9 mouse cellular contexts compared by ENCODE assay signal in genomic region chr5:31137658-31138057, GRCm38 (mm10). TPM values are rescaled to one million over a fixed set of nuclear protein-coding genes. Genes with fewer than 3 reads are reported as not detected.
DNase-seq lines count a peak whose midpoint lies in the region; ATAC-seq and TF ChIP-seq lines count a peak whose summit lies in the region.
"Had no signal": no experiment of that assay in that cellular context is flagged by ENCODE, and none has a peak within 500 bp of the region (broad histone marks: within the 10 kb centered on the region; RNA-seq: fewer than 3 reads in every experiment).

No protein-coding gene starts in this region.

- H3K9ac ChIP-seq in kidney, postnatal 0 days (ENCODE audit: low read depth, low read length) = no peak overlapping the region
- no peak overlapping the region for H3K9ac ChIP-seq in embryonic facial prominence, embryonic 14.5 days (ENCODE audit: low read depth, low read length)
- H3K9ac ChIP-seq in intestine, embryonic 15.5 days = no peak overlapping the region
- H3K9ac ChIP-seq in neural tube, embryonic 14.5 days (replicated peaks; ENCODE audit: low read depth, low read length) = no peak overlapping the region
- H3K9ac ChIP-seq: liver, embryonic 14.5 days had no signal

- H3K27me3 ChIP-seq in kidney, postnatal 0 days (ENCODE audit: insufficient read depth, low read length) = peaks cover 48% of the 10 kb centered on the region
- H3K27me3 ChIP-seq in embryonic facial prominence, embryonic 14.5 days (replicated peaks; ENCODE audit: control insufficient read depth, insufficient read depth, low read length) = peaks cover 66% of the 10 kb centered on the region
- H3K27me3 ChIP-seq in intestine, embryonic 15.5 days (replicated peaks) = peaks cover 58% of the 10 kb centered on the region
- H3K27me3 ChIP-seq in neural tube, embryonic 14.5 days (ENCODE audit: control insufficient read depth, insufficient read depth, low read length) = peaks cover 41% of the 10 kb centered on the region

- no peak for DNase-seq in kidney, postnatal 0 days (ENCODE audit: low spot score)
- no peak for DNase-seq in kidney, postnatal 4 days
- no peak for DNase-seq in embryonic facial prominence, embryonic 14.5 days (ENCODE audit: low spot score)
- no peak for DNase-seq in c-Kit-positive CD71-positive TER-119-positive erythroid progenitor cells, embryonic 14.5 days (ENCODE audit: low spot score)
- no peak for DNase-seq in kidney, postnatal 36 days
- DNase-seq: thymus, postnatal 36 days had no signal

- WGBS in kidney, postnatal 0 days = 1% methylated on average over 13 of the region's 13 CpGs
- WGBS in embryonic facial prominence, embryonic 14.5 days = under 1% methylated on average over 12 of the region's 13 CpGs
- WGBS in intestine, embryonic 15.5 days = 2% methylated on average over 13 of the region's 13 CpGs
- under 1% methylated on average over 13 of the region's 13 CpGs for WGBS in neural tube, embryonic 14.5 days

- H3K9me3 ChIP-seq in kidney, postnatal 0 days (replicated peaks; ENCODE audit: low read length) = no peaks in the 10 kb centered on the region
- no peaks in the 10 kb centered on the region for H3K9me3 ChIP-seq in embryonic facial prominence, embryonic 14.5 days (ENCODE audit: control insufficient read depth, low read length)
- H3K9me3 ChIP-seq in intestine, embryonic 15.5 days = no peaks in the 10 kb centered on the region
- H3K9me3 ChIP-seq in neural tube, embryonic 14.5 days (ENCODE audit: control insufficient read depth, low read length) = no peaks in the 10 kb centered on the region

- ATAC-seq in kidney, postnatal 0 days (replicated peaks; ENCODE audit: low FRiP score, low read depth) = no peak
- ATAC-seq in embryonic facial prominence, embryonic 14.5 days (ENCODE audit: low read depth) = no peak
- no peak for ATAC-seq in intestine, embryonic 15.5 days
- ATAC-seq in neural tube, embryonic 14.5 days (ENCODE audit: low read depth) = no peak

- H3K4me1 ChIP-seq in kidney, postnatal 0 days (replicated peaks; ENCODE audit: insufficient read depth, low read length) = peaks cover 7% of the 10 kb centered on the region; the same call in 1 of the 2 replicates
- H3K4me1 ChIP-seq in embryonic facial prominence, embryonic 14.5 days (ENCODE audit: control insufficient read depth, insufficient read depth, low read length) = no peaks in the 10 kb centered on the region
- H3K4me1 ChIP-seq in intestine, embryonic 15.5 days (replicated peaks) = peaks cover 11% of the 10 kb centered on the region; the same call in 1 of the 2 replicates
- 0 out of 2 replicates have a peak, but pooled peaks cover 3% of the 10 kb centered on the region for H3K4me1 ChIP-seq in neural tube, embryonic 14.5 days (ENCODE audit: control insufficient read depth, insufficient read depth, low read length)

- no peaks in the 10 kb centered on the region for H3K36me3 ChIP-seq in kidney, postnatal 0 days (ENCODE audit: insufficient read depth, low read length)
- 0 out of 2 replicates have a peak, but pooled peaks cover 10% of the 10 kb centered on the region for H3K36me3 ChIP-seq in embryonic facial prominence, embryonic 14.5 days (ENCODE audit: control insufficient read depth, insufficient read depth, low read length)
- no peaks in the 10 kb centered on the region for H3K36me3 ChIP-seq in intestine, embryonic 15.5 days
- no peaks in the 10 kb centered on the region for H3K36me3 ChIP-seq in neural tube, embryonic 14.5 days (ENCODE audit: control insufficient read depth, insufficient read depth, low read length)

- H3K4me3 ChIP-seq in kidney, postnatal 0 days (replicated peaks; ENCODE audit: low read depth, low read length) = peak overlapping the region; percentile 20; the same call in 1 of the 2 replicates
- H3K4me3 ChIP-seq in embryonic facial prominence, embryonic 14.5 days (ENCODE audit: low read depth, low read length) = peak overlapping the region; percentile 21
- no peak overlapping the region for H3K4me3 ChIP-seq in intestine, embryonic 15.5 days (replicated peaks)
- peak overlapping the region; percentile 22 for H3K4me3 ChIP-seq in neural tube, embryonic 14.5 days (ENCODE audit: low read depth, low read length)

- no peak overlapping the region for H3K27ac ChIP-seq in kidney, postnatal 0 days
- H3K27ac ChIP-seq in embryonic facial prominence, embryonic 14.5 days (replicated peaks; ENCODE audit: low read depth, low read length) = no peak overlapping the region
- H3K27ac ChIP-seq in intestine, embryonic 15.5 days = no peak overlapping the region
- no peak overlapping the region for H3K27ac ChIP-seq in neural tube, embryonic 14.5 days (ENCODE audit: low read depth, low read length)
- H3K27ac ChIP-seq: liver, embryonic 14.5 days had no signal

- no peak for TF ChIP-seq CTCF in kidney, postnatal 0 days (IDR thresholded peaks at IDR 0.05; ENCODE audit: low read depth)

- peak overlapping the region; percentile 40 for H3K4me2 ChIP-seq in kidney, postnatal 0 days (ENCODE audit: low read length)
- peak overlapping the region; percentile 38 for H3K4me2 ChIP-seq in embryonic facial prominence, embryonic 14.5 days (ENCODE audit: low read depth, low read length)
- H3K4me2 ChIP-seq in intestine, embryonic 15.5 days (replicated peaks) = peak overlapping the region; percentile 45
- H3K4me2 ChIP-seq in neural tube, embryonic 14.5 days (ENCODE audit: low read depth, low read length) = peak overlapping the region; percentile 44

RNA-seq across cellular contexts. Expression of gene Ucn, which starts 1.0 kb away (rescaled TPM):
- 0.31 TPM in 1 of 2 replicates, not detected in the other for polyA plus RNA-seq in kidney, postnatal 0 days (2015; fragmentation: Nextera tagmentation; extraction: Ambion mirVana)
- polyA plus RNA-seq in embryonic facial prominence, embryonic 14.5 days (2014; fragmentation: Nextera tagmentation; extraction: Ambion mirVana) = 0.39 TPM in 1 of 2 replicates, not detected in the other
- not detected in 2 replicates for polyA plus RNA-seq in intestine, embryonic 15.5 days (2015; fragmentation: Nextera tagmentation; extraction: Ambion mirVana)
- polyA plus RNA-seq in neural tube, embryonic 14.5 days (2014; fragmentation: Nextera tagmentation; extraction: Ambion mirVana) = not detected in 2 replicates
- polyA plus RNA-seq: liver, embryonic 14.5 days had no signal

RNA-seq across cellular contexts. Expression of gene Mpv17, which starts 16.4 kb away (rescaled TPM):
- 45.3 and 56.0 TPM in 2 replicates for polyA plus RNA-seq in kidney, postnatal 0 days (2015; fragmentation: Nextera tagmentation; extraction: Ambion mirVana)
- 47.7 and 54.6 TPM in 2 replicates for polyA plus RNA-seq in embryonic facial prominence, embryonic 14.5 days (2014; fragmentation: Nextera tagmentation; extraction: Ambion mirVana)
- polyA plus RNA-seq in intestine, embryonic 15.5 days (2015; fragmentation: Nextera tagmentation; extraction: Ambion mirVana) = 57.1 and 67.9 TPM in 2 replicates
- 58.3 and 58.4 TPM in 2 replicates for polyA plus RNA-seq in neural tube, embryonic 14.5 days (2014; fragmentation: Nextera tagmentation; extraction: Ambion mirVana)

RNA-seq across cellular contexts. Expression of gene Trim54, which starts 21.1 kb away (rescaled TPM):
- not detected in 2 replicates for polyA plus RNA-seq in kidney, postnatal 0 days (2015; fragmentation: Nextera tagmentation; extraction: Ambion mirVana)
- polyA plus RNA-seq in embryonic facial prominence, embryonic 14.5 days (2014; fragmentation: Nextera tagmentation; extraction: Ambion mirVana) = 11.6 and 16.3 TPM in 2 replicates
- polyA plus RNA-seq in intestine, embryonic 15.5 days (2015; fragmentation: Nextera tagmentation; extraction: Ambion mirVana) = not detected in 2 replicates
- polyA plus RNA-seq in neural tube, embryonic 14.5 days (2014; fragmentation: Nextera tagmentation; extraction: Ambion mirVana) = not detected in 2 replicates
- polyA plus RNA-seq: liver, embryonic 14.5 days had no signal

RNA-seq across cellular contexts. Expression of gene Slc30a3, which starts 29.6 kb away (rescaled TPM):
- 1.1 TPM in 2 replicates for polyA plus RNA-seq in kidney, postnatal 0 days (2015; fragmentation: Nextera tagmentation; extraction: Ambion mirVana)
- 0.84 and 0.93 TPM in 2 replicates for polyA plus RNA-seq in embryonic facial prominence, embryonic 14.5 days (2014; fragmentation: Nextera tagmentation; extraction: Ambion mirVana)
- polyA plus RNA-seq in intestine, embryonic 15.5 days (2015; fragmentation: Nextera tagmentation; extraction: Ambion mirVana) = 0.26 and 0.34 TPM in 2 replicates
- 39.8 and 48.3 TPM in 2 replicates for polyA plus RNA-seq in neural tube, embryonic 14.5 days (2014; fragmentation: Nextera tagmentation; extraction: Ambion mirVana)

RNA-seq across cellular contexts. Expression of gene Dnajc5g, which starts 31.6 kb away (rescaled TPM):
- not detected in 2 replicates for polyA plus RNA-seq in kidney, postnatal 0 days (2015; fragmentation: Nextera tagmentation; extraction: Ambion mirVana)
- polyA plus RNA-seq in embryonic facial prominence, embryonic 14.5 days (2014; fragmentation: Nextera tagmentation; extraction: Ambion mirVana) = not detected in 2 replicates
- not detected in 2 replicates for polyA plus RNA-seq in intestine, embryonic 15.5 days (2015; fragmentation: Nextera tagmentation; extraction: Ambion mirVana)
- not detected in 2 replicates for polyA plus RNA-seq in neural tube, embryonic 14.5 days (2014; fragmentation: Nextera tagmentation; extraction: Ambion mirVana)
- polyA plus RNA-seq: liver, embryonic 14.5 days had no signal

Comparison
In these comparisons a context has a peak if more than half of its experiments do, and no peak if none do; other contexts are left out.
1. RNA of gene Trim54, which starts 21.1 kb away (polyA plus RNA-seq): 11.6 to 16.3 TPM in embryonic facial prominence, embryonic 14.5 days; not detected in intestine, embryonic 15.5 days, not detected in kidney, postnatal 0 days and not detected in neural tube, embryonic 14.5 days; every median in the first group is over 10 times any median in the second.
2. Peak in every context shown above with its lines, with median percentiles within 50 percentile points of each other: H3K4me2 ChIP-seq.